Mouse (Mus musculus) heart, embryonic 11.5 days (tissue): ENCODE measurements at regions not wholly inside any gene's neighbourhood (a gene's known extent, or its start where the extent isn't known, plus 50 kb on each side); places are given as distances from the start of the nearest gene placed in this dataset.

Source experiments
- ATAC-seq: fragments of 200-750 bp; cut with Nextera tagmentation; replicated peaks from 2 replicates; pipeline ENCODE4 v1.8.0; 2017; ENCODE audit warnings: moderate library complexity; ENCODE audit not compliant: insufficient number of reproducible peaks, low FRiP score, low TSS enrichment
- H3K27ac ChIP-seq: fragments of 300-500 bp; sonication (generic); 2 replicates; pipeline ENCODE4 v1.5.1; 2014; ENCODE audit warnings: mild to moderate bottlenecking, low read depth, low read length
- H3K27me3 ChIP-seq: fragments of 300-500 bp; sonication (generic); 2 replicates; pipeline ENCODE4 v1.6.1; 2014; ENCODE audit warnings: mild to moderate bottlenecking, low read length, mixed read lengths; ENCODE audit not compliant: control insufficient read depth, insufficient read depth
- H3K36me3 ChIP-seq: fragments of 300-500 bp; sonication (generic); 2 replicates; pipeline ENCODE4 v1.6.1; 2014; ENCODE audit warnings: mild to moderate bottlenecking, low read length, moderate library complexity, mixed read lengths; ENCODE audit not compliant: control insufficient read depth, insufficient read depth
- H3K4me1 ChIP-seq: fragments of 300-500 bp; sonication (generic); 2 replicates; pipeline ENCODE4 v1.6.1; 2014; ENCODE audit warnings: low read length; ENCODE audit not compliant: control insufficient read depth, insufficient read depth
- H3K4me2 ChIP-seq: fragments of 300-500 bp; sonication (generic); 2 replicates; pipeline ENCODE4 v1.6.1; 2014; ENCODE audit warnings: mild to moderate bottlenecking, moderate library complexity
- H3K4me3 ChIP-seq: fragments of 300-500 bp; sonication (generic); 2 replicates; pipeline ENCODE4 v1.5.1; 2014; ENCODE audit warnings: low read depth, low read length
- H3K9ac ChIP-seq: fragments of 300-500 bp; sonication (generic); 2 replicates; pipeline ENCODE4 v1.6.1; 2014; ENCODE audit warnings: mild to moderate bottlenecking, low read depth, low read length, moderate library complexity
- H3K9me3 ChIP-seq: fragments of 300-500 bp; sonication (generic); replicated peaks from 2 replicates; pipeline ENCODE4 v1.6.1; 2016; ENCODE audit warnings: low read length; ENCODE audit not compliant: control insufficient read depth
- WGBS: fragments of 180-500 bp; shearing (Covaris S2); extraction: QIAGEN DNeasy Blood & Tissue Kit; methylation state at CpG from one replicate; pipeline ENCODE4 v1.1.7; 2014; ENCODE audit not compliant: insufficient replicate concordance; 5-methylcytosine and 5-hydroxymethylcytosine counted together

DNA sequence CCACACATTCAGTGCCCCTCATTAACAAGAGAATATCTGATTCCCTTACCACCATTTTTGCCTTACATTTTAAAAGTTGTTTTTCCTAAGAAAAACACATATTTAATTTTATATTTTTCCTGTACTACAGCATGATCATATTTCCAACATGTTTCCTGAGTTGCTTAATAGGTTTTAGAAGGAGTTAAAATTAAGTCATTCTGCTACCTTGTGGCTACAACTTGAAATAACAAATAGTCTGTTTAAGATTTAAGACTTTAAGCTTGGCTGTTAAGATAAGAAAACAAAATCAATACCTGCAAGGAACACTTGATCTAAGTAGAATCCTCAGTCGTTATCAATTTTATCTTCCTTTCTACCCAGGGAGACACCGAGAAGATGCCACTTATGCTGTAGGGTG lies 117.9 kb upstream of the Itga1 start:
- Histone ChIP-seq H3K27ac (no peak overlapping the region), H3K27me3 (no peaks in the 10 kb centered on the region), H3K4me1 (0 out of 2 replicates have a peak, but pooled peaks cover 3% of the 10 kb centered on the region), H3K4me3 (no peak overlapping the region), H3K9ac (no peak overlapping the region), H3K4me2 (no peak overlapping the region), H3K36me3 (no peaks in the 10 kb centered on the region), H3K9me3 (no peaks in the 10 kb centered on the region)
- no peak for ATAC-seq
- 25% methylated on average over 2 of the region's 2 CpGs for WGBS

GRCm38 (mm10) chr13:115211285-115211684 lies 109.5 kb upstream of the Itga1 start:
- Histone ChIP-seq H3K36me3 (no peaks in the 10 kb centered on the region), H3K4me1 (no peaks in the 10 kb centered on the region), H3K27ac (no peak overlapping the region), H3K27me3 (no peaks in the 10 kb centered on the region), H3K4me2 (no peak overlapping the region), H3K9ac (no peak overlapping the region), H3K4me3 (no peak overlapping the region), H3K9me3 (no peaks in the 10 kb centered on the region)
- WGBS = 73% methylated on average over 3 of the region's 3 CpGs
- no peak for ATAC-seq

DNA sequence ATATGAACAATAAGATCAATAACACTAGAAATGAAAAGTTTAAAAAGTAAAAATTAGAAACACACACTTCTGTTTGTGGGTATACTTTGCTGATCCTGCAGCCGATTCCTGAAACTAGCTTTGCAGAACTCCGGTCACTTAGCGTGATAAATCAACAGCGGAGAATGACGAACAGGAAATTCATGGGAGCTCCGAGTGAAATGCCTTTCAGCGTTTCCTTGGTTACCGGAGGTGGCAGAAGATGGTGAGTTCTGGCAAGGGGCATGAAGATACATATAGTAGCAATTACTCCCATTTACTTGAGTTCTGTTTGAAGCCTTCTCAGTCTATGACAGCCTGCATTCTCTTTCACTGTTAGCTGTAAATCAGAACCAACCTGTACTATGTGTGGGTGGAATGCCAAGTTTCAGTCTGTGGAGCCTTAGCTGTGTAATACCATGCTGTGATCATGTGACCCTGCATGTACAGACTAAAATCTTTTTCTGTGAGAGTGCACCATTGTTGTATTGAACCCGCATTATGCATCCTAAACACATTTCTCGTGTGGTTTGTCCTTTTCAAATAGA lies 109.0 kb upstream of the Itga1 start:
- no peak overlapping the region for H3K4me3 ChIP-seq
- ATAC-seq = no peak
- no peaks in the 10 kb centered on the region for H3K9me3 ChIP-seq
- 71% methylated on average over 10 of the region's 10 CpGs for WGBS
- no peak overlapping the region for H3K27ac ChIP-seq
- no peaks in the 10 kb centered on the region for H3K27me3 ChIP-seq
- no peak overlapping the region for H3K9ac ChIP-seq
- H3K36me3 ChIP-seq = no peaks in the 10 kb centered on the region
- H3K4me2 ChIP-seq = no peak overlapping the region
- no peaks in the 10 kb centered on the region for H3K4me1 ChIP-seq

DNA sequence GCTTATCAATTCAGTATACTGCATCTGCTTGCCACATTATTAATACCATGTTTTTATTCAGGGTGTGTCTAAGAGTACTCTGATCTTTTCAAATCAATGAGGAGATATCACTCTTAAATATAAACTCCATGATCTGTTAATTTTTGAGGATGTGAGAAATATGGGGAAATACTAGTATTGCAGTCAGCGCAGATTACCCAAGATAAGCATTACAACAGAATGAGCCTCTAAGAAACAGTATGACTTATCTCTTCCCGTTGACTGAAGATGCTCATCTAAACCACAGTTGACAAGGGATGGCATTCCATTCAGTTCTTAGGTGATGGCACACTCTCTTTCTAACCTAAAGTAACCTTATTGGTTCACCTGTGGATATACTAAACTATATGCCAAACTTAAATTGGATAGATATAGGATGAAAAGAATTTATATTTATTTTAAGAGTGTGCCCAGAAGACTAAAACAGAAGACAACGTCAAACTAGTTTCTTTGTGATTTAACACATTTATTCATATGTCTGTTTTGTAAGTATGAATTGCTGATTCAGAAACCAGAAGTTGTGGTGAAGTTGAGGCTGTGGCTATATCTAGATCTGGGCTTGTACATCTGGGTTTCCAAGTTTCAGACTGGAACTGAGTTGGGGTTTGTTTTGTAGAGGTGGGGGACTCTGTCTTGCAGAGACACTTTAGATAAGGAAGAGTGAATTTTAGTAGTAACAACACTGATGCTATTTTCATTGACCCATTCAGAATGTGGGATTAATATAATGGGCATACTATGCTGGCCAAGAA lies 107.8 kb upstream of the Itga1 start:
- no peak for ATAC-seq
- Histone ChIP-seq H3K4me2 (no peak overlapping the region), H3K27me3 (no peaks in the 10 kb centered on the region), H3K9ac (no peak overlapping the region), H3K4me3 (no peak overlapping the region), H3K4me1 (no peaks in the 10 kb centered on the region), H3K9me3 (no peaks in the 10 kb centered on the region), H3K36me3 (no peaks in the 10 kb centered on the region), H3K27ac (no peak overlapping the region)
- 79% methylated on average over 3 of the region's 3 CpGs for WGBS

GRCm38 (mm10) chr13:115206723-115207122 lies 105.0 kb upstream of the Itga1 start:
- H3K9ac ChIP-seq = no peak overlapping the region

GRCm38 (mm10) chr13:115199166-115199565 lies 97.4 kb upstream of the Itga1 start:
- Histone ChIP-seq H3K27me3 (no peaks in the 10 kb centered on the region), H3K4me1 (no peaks in the 10 kb centered on the region), H3K27ac (no peak overlapping the region), H3K36me3 (no peaks in the 10 kb centered on the region), H3K9me3 (no peaks in the 10 kb centered on the region), H3K4me2 (no peak overlapping the region), H3K4me3 (no peak overlapping the region), H3K9ac (no peak overlapping the region)
- 44% methylated on average over 3 of the region's 3 CpGs for WGBS
- ATAC-seq = no peak

More at GRCm38 (mm10) chr13:115206723-115207122, 105.0 kb upstream of the Itga1 start:
- H3K4me1 ChIP-seq = no peaks in the 10 kb centered on the region
- no peak overlapping the region for H3K4me3 ChIP-seq
- no peaks in the 10 kb centered on the region for H3K36me3 ChIP-seq
- no peak overlapping the region for H3K27ac ChIP-seq
- WGBS = 69% methylated on average over 7 of the region's 7 CpGs
- no peak for ATAC-seq
- H3K9me3 ChIP-seq = no peaks in the 10 kb centered on the region
- no peak overlapping the region for H3K4me2 ChIP-seq
- no peaks in the 10 kb centered on the region for H3K27me3 ChIP-seq

- H3K4me1 ChIP-seq = peaks cover 9% of the 10 kb centered on the region; the same call in 1 of the 2 replicates
- H3K9ac ChIP-seq = no peak overlapping the region
- H3K27ac ChIP-seq = no peak overlapping the region
- H3K4me2 ChIP-seq = no peak overlapping the region
- H3K9me3 ChIP-seq = no peaks in the 10 kb centered on the region
- WGBS = 32% methylated on average over 2 of the region's 2 CpGs
- no peaks in the 10 kb centered on the region for H3K27me3 ChIP-seq
- H3K4me3 ChIP-seq = no peak overlapping the region
- H3K36me3 ChIP-seq = no peaks in the 10 kb centered on the region
- no peak for ATAC-seq
These were observed 86.3 kb upstream of the Itga1 start for GRCm38 (mm10) chr13:115188066-115188465.

DNA sequence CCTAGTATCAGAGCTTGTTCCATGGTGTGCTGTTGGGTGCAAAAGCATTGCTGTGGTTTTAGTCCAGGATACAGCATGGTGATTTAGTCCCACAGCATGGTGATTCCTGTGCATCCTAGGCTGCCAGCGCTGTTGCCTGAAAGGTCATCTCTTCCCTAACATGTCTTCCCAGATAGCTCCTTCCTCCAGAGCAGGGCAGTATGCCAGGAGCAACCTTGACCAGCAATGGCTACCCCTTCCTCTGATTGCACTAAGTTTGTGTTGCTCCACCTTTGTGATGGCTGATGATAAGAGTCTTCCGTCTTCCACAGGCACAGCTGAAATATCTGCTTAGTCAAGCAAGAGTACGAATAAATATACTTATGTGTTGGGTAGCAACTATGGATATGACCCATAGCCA lies 85.6 kb upstream of the Itga1 start:
- no peaks in the 10 kb centered on the region for H3K27me3 ChIP-seq
- H3K9me3 ChIP-seq = no peaks in the 10 kb centered on the region
- 71% methylated on average over 3 of the region's 3 CpGs for WGBS
- peaks cover 9% of the 10 kb centered on the region; the same call in 1 of the 2 replicates for H3K4me1 ChIP-seq
- H3K36me3 ChIP-seq = no peaks in the 10 kb centered on the region
- no peak overlapping the region for H3K4me2 ChIP-seq
- no peak overlapping the region for H3K9ac ChIP-seq
- ATAC-seq = no peak
- no peak overlapping the region for H3K27ac ChIP-seq
- H3K4me3 ChIP-seq = no peak overlapping the region
